15 mouse cellular contexts compared by ENCODE assay signal in the genomic region with DNA sequence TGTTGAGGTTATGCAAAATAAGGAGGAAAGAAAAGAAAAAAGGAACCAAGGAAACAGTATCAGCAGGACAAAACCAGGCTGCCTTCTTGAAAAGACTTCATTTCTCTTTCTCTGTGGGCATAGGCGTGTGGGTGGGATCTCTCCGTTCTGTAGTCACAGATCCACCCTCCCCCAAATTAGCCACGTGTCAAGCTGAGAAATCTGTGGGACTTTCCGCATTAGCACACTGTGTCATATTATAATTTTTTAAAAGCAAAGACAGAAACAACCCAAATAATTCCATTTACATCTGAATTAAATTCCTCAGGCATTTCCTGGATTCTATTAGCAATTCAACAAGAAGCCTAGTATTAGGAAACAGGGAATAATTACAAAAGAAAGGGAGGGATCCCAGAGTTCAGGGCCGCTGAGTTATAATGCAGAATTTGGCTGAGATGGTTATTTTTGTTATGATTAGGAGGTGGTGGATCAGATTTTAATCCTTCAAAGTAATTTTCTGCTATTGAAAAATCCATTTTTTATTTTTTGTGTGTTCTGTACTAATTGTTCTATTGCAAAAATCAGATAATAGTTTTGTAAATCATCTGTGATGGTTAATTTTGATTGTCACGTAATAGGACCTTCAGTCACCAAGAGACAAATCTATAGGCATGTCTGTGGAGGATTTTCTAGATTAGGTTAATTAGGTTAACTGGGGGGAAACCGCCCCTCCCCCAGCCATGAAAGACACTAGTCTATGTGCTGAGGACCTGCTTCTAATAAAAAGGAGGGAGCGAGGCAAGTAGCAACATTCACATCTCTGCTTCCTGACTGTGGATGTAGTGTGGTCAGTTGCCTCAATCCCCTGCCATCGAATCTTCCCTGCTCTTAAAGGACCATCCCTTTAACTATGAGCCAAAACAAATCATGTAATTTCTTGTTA.
A peak's percentile ranks its signal among the peaks of the same experiment; 100 is the strongest.
DNase-seq lines count a peak whose midpoint lies in the region; ATAC-seq and TF ChIP-seq lines count a peak whose summit lies in the region.
"Had no signal": no experiment of that assay in that cellular context is flagged by ENCODE, and none has a peak within 500 bp of the region (broad histone marks: within the 10 kb centered on the region; RNA-seq: fewer than 3 reads in every experiment).

No protein-coding gene starts in this region.

- H3K9ac ChIP-seq in ES-E14 (ENCODE audit: insufficient read depth, low read depth, low read length, poor library complexity, severe bottlenecking): no peak overlapping the region
- H3K9ac ChIP-seq in forebrain, embryonic 15.5 days (replicated peaks): no peak overlapping the region
- H3K9ac ChIP-seq in midbrain, embryonic 13.5 days (replicated peaks): no peak overlapping the region
- H3K9ac ChIP-seq in heart, embryonic 11.5 days (ENCODE audit: low read depth, low read length): no peak overlapping the region
- H3K9ac ChIP-seq: liver, postnatal 0 days; neural tube, embryonic 13.5 days had no signal

- no peak overlapping the region for H3K4me2 ChIP-seq in forebrain, embryonic 15.5 days (replicated peaks)
- H3K4me2 ChIP-seq in midbrain, embryonic 13.5 days (replicated peaks): no peak overlapping the region
- no peak overlapping the region for H3K4me2 ChIP-seq in heart, embryonic 11.5 days
- H3K4me2 ChIP-seq: neural tube, embryonic 13.5 days had no signal

- peaks cover 7% of the 10 kb centered on the region in 2 experiments; a peak in 2 of 4 replicates for H3K4me1 ChIP-seq in ES-E14 (ENCODE audit: control insufficient read depth in 2 of 2, insufficient read depth in 2 of 2, low read length in 2 of 2, poor library complexity in 1 of 2)
- H3K4me1 ChIP-seq in forebrain, embryonic 15.5 days: peaks cover 9% of the 10 kb centered on the region; the same call in 1 of the 2 replicates
- H3K4me1 ChIP-seq in midbrain, embryonic 13.5 days (replicated peaks): peaks cover 6% of the 10 kb centered on the region; the same call in 1 of the 2 replicates
- no peaks in the 10 kb centered on the region for H3K4me1 ChIP-seq in heart, embryonic 11.5 days (ENCODE audit: control insufficient read depth, insufficient read depth, low read length)
- H3K4me1 ChIP-seq: neural tube, embryonic 13.5 days had no signal

- in situ Hi-C loops in ES-E14 (cut with MboI; ENCODE audit: low sequenced_read_pairs in 2 of 2, unreplicated experiment in 2 of 2): no loop called here

- no peaks in the 10 kb centered on the region for H3K9me3 ChIP-seq in ES-E14 (ENCODE audit: control insufficient read depth, insufficient read depth, low read depth, low read length)
- H3K9me3 ChIP-seq in forebrain, embryonic 15.5 days: no peaks in the 10 kb centered on the region
- no peaks in the 10 kb centered on the region for H3K9me3 ChIP-seq in midbrain, embryonic 13.5 days
- H3K9me3 ChIP-seq in heart, embryonic 11.5 days (replicated peaks; ENCODE audit: control insufficient read depth, low read length): no peaks in the 10 kb centered on the region
- H3K9me3 ChIP-seq: neural tube, embryonic 13.5 days had no signal

- no peak overlapping the region for H3K4me3 ChIP-seq in ES-E14 (ENCODE audit: insufficient read depth in 1 of 2, low read depth in 1 of 2, low read length in 2 of 2, poor library complexity in 1 of 2, severe bottlenecking in 1 of 2)
- H3K4me3 ChIP-seq in forebrain, embryonic 15.5 days: no peak overlapping the region
- H3K4me3 ChIP-seq in midbrain, embryonic 13.5 days (replicated peaks): no peak overlapping the region
- no peak overlapping the region for H3K4me3 ChIP-seq in heart, embryonic 11.5 days (ENCODE audit: low read depth, low read length)
- H3K4me3 ChIP-seq: erythroblast, embryonic 14.5 days; neural tube, embryonic 13.5 days had no signal

- peak; percentile 21 for DNase-seq in layer of hippocampus, adult 11-12 months (ENCODE audit: low spot score)
- no peak for DNase-seq in layer of hippocampus, adult 9-10 months (ENCODE audit: low spot score)
- DNase-seq in ES-E14 (ENCODE audit: low read depth, low spot score): no peak
- DNase-seq in urinary bladder, adult 2 months (ENCODE audit: low spot score): no peak
- DNase-seq in ovary, postnatal 36 days (ENCODE audit: low spot score): no peak
- DNase-seq: cerebellum, postnatal 14 days; heart, postnatal 14 days; liver, postnatal 0 days; thymus, postnatal 25 days had no signal

- H3K27me3 ChIP-seq in forebrain, embryonic 15.5 days: no peaks in the 10 kb centered on the region
- H3K27me3 ChIP-seq in midbrain, embryonic 13.5 days: no peaks in the 10 kb centered on the region
- no peaks in the 10 kb centered on the region for H3K27me3 ChIP-seq in heart, embryonic 11.5 days (ENCODE audit: control insufficient read depth, insufficient read depth, low read length)
- H3K27me3 ChIP-seq: neural tube, embryonic 13.5 days had no signal

- H3K36me3 ChIP-seq in ES-E14 (ENCODE audit: control insufficient read depth, insufficient read depth, low read length, poor library complexity, severe bottlenecking): no peaks in the 10 kb centered on the region
- H3K36me3 ChIP-seq in forebrain, embryonic 15.5 days: no peaks in the 10 kb centered on the region
- H3K36me3 ChIP-seq in midbrain, embryonic 13.5 days: no peaks in the 10 kb centered on the region
- H3K36me3 ChIP-seq in heart, embryonic 11.5 days (ENCODE audit: control insufficient read depth, insufficient read depth, low read length): no peaks in the 10 kb centered on the region
- H3K36me3 ChIP-seq: neural tube, embryonic 13.5 days had no signal

- H3K27ac ChIP-seq in ES-E14 (ENCODE audit: insufficient read depth, low read depth, low read length, poor library complexity, severe bottlenecking): peak overlapping the region; percentile 87
- no peak overlapping the region for H3K27ac ChIP-seq in forebrain, embryonic 15.5 days (replicated peaks)
- H3K27ac ChIP-seq in midbrain, embryonic 13.5 days: no peak overlapping the region
- no peak overlapping the region for H3K27ac ChIP-seq in heart, embryonic 11.5 days (ENCODE audit: low read depth, low read length)
- H3K27ac ChIP-seq: neural tube, embryonic 13.5 days had no signal

- peak; percentile 91 for ATAC-seq in forebrain, embryonic 15.5 days (replicated peaks)
- peak; percentile 70; the same call in 1 of the 2 replicates for ATAC-seq in midbrain, embryonic 13.5 days
- ATAC-seq in heart, embryonic 11.5 days (replicated peaks; ENCODE audit: insufficient number of reproducible peaks, low FRiP score, low TSS enrichment): no peak
- ATAC-seq: intestine, postnatal 0 days; liver, postnatal 0 days had no signal

- 25% methylated on average over 9 of the region's 9 CpGs for WGBS in forebrain, embryonic 15.5 days
- 36% methylated on average over 9 of the region's 9 CpGs for WGBS in midbrain, embryonic 13.5 days
- WGBS in heart, embryonic 11.5 days (ENCODE audit: insufficient replicate concordance): 61% methylated on average over 9 of the region's 9 CpGs

TF ChIP-seq in ES-E14, 5 proteins besides CTCF, POLR2A, EP300 and RAD21:
- TF ChIP-seq ZC3H11A (IDR thresholded peaks at IDR 0.05; ENCODE audit: borderline replicate concordance, low read depth, low read length) (no peak), MAFK (IDR thresholded peaks at IDR 0.05; ENCODE audit: insufficient read depth, low read depth, low read length) (no peak), CHD2 (IDR thresholded peaks at IDR 0.05; ENCODE audit: low read depth, low read length) (no peak), HCFC1 (IDR thresholded peaks at IDR 0.05; ENCODE audit: borderline replicate concordance, insufficient read depth, low read length) (no peak), ZNF384 (IDR thresholded peaks at IDR 0.05; ENCODE audit: low read depth, low read length) (no peak)
TF ChIP-seq in ES-E14: peak in this region for 0.
